Mouse (Mus musculus): ENCODE measurements around the gene Ufd1.

GRCm38 (mm10) chr16:18785025-18785424, 26.6 kb upstream of the Ufd1 start:
- TF ChIP-seq POLR2A (IDR thresholded peaks at IDR 0.05; ENCODE audit: insufficient read depth, low read depth, low read length) (no peak), CTCF (IDR thresholded peaks at IDR 0.05; ENCODE audit: insufficient read depth, low read depth, low read length) (no peak)

Measured in olfactory bulb, adult 2 months (tissue).